Mouse (Mus musculus): Measurements from ENCODE around the gene Mrgprb1. TPM values are rescaled to one million over a fixed set of nuclear protein-coding genes. Genes with fewer than 3 reads are reported as not detected.
"Not testable (repeated sequence)": the region's sequence is repeated elsewhere in the genome, so short reads cannot be mapped to it uniquely, and the experiment has no call there.

Mrgprb1 gene
- polyA plus RNA-seq (2012; rRNA removed): 0.37 and 0.47 TPM in 2 replicates

DNA sequence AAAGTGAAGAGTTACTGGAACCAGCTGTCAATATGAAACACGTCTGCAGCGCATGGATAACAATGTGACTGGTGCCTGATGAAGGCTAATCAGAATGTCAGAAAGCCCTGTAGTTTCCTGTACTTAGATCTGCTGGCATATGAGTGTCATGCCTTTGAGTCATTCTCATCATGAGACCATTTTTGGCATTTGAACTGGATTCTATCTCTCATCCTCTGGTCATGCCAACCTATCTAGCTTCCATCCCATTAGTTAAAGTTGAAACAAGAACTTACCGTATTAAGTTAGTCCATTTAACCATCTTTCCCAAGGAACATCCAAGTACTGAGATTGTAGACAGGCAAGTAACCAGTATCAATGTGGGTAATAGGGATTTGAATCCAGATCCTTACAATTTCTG lies at the start of gene Mrgprb1:
Mrgprb1 (minus strand) TSS at position 101 of the 400 bp plus-strand sequence.
- no peak for DNase-seq (ENCODE audit: low spot score)

DNA sequence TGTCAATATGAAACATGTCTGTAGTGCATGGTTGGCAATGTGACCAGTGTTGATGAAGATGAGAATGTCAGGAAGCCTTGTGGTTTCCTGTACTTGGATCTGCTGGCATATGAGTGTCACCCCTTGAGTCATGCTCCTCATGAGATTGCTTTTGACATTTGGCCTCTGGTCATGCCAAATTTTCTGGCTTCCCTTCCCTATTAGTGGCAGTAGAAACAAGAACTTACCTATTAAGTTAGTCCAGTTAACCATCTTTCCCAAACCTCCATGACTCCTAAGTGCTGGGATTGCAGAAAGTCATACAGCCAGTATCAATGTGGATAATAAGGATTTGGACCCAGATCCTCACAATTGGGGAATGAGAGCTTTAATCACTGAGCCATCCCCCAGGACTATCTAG lies 43.1 kb upstream of the Mrgprb1 start, which contains the start of gene Mrgprx2:
Mrgprx2 (minus strand) TSS at position 101 of the 400 bp plus-strand sequence.
- no peak for DNase-seq (ENCODE audit: low spot score)

DNA sequence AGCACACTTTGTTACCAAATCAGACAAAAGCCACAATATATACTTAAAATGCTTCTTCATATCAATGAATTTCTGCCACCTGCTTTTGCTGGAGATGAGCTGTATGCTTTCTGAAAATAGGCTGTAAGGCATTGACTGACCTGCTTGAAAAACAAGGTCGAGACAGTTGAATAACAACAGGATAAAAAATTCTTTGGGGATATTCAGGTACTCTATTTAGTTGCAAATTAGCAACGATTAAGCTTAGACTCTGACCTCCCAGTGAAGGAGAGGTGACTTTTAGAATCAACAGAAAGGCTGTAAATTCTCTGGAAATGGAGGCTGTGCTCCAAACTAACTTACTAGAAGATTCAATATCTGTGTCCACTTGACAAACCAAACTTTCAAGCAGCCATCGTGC lies 19.6 kb downstream of the Mrgprb1 start:
- DNase-seq (ENCODE audit: low spot score): no peak

DNA sequence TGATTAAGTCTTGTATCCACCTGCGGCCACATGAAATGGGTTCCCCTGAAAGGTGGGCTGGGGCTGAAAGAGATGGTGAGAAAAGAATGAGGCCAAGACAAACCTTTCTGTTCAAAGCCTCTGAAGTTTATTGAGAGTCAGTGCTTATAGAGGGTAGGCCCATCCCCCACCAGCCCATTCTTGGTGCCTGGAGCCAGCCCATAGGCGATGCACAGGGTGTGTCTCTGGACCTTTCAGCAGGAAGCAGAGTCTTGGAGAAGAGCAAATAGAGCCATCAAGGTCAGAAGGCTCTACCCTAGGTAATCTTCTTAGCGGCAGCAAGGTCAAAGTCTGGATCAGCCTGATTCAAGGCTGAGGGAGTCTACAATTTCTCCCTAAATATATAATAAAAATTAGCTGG lies 20.2 kb downstream of the Mrgprb1 start:
- not testable (repeated sequence) for DNase-seq (ENCODE audit: low spot score)

Other genes starting within 250 kb of the Mrgprb1 start
- not detected in 2 replicates for gene Mrgprb8, start 67.8 kb downstream of the Mrgprb1 start, polyA plus RNA-seq (2012; rRNA removed)
- 0.15 and 0.16 TPM in 2 replicates for gene Mrgprx2, start 43.0 kb upstream of the Mrgprb1 start, polyA plus RNA-seq (2012; rRNA removed)
- 0.44 and 0.65 TPM in 2 replicates for gene Mrgprb2, start 101.7 kb upstream of the Mrgprb1 start, polyA plus RNA-seq (2012; rRNA removed)
- 0.07 and 0.08 TPM in 2 replicates for gene Mrgprb3, start 187.5 kb upstream of the Mrgprb1 start, polyA plus RNA-seq (2012; rRNA removed)

Measured in urinary bladder, adult 2 months (tissue).